Mouse (Mus musculus): Measurements from ENCODE around the gene Sec61a1.

The Sec61a1 gene

GRCm38 (mm10) chr6:88516667-88517066, 2.0 kb downstream of the Sec61a1 start:
- no peak for DNase-seq (ENCODE audit: low read depth)

DNA sequence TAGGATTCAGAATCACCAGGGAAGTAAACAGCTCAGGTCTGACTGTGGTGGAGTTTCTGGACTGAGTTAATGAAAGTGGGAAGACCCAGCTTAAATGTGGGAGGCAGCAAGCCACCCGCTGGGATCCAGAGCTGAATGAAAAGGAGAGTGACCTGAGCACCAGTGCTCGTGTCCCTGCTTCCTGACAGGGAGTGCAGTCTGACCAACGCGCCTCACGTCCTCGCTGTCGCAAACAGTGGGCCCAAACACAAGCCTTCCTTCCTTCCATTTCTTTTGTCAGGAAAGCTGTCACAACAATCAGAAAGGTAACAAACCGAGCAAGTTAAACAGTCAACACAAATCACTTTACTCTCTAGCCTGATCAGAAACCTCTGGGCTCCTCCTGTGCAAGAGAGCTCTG, 2.7 kb downstream of the Sec61a1 start:
- DNase-seq (ENCODE audit: low read depth) = no peak

- DNase-seq (ENCODE audit: low read depth) = no peak
Observed at GRCm38 (mm10) chr6:88514546-88514945, 4.2 kb downstream of the Sec61a1 start.

DNA sequence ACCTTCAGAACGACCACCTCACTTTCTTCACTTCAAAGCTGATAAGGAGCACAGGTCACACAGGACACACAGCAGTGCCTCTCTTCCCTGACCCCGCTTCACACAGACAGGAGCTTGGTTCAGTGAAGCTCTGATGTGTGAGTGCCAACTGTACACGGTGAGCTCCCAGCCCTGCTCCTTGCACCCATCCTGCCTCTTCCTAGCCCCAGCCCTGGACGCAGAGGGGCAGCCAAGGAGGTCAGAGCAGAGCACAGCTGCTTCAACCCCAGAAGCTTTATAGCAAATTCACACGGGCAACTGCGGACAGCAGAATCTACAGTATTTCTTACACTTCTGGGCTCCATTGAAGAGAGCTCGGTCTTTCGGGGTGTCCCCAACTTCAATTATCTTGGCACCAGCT, 4.7 kb downstream of the Sec61a1 start:
- no peak for DNase-seq (ENCODE audit: low read depth)

GRCm38 (mm10) chr6:88503044-88503443, 15.7 kb downstream of the Sec61a1 start:
- DNase-seq (ENCODE audit: low read depth) = no peak

DNA sequence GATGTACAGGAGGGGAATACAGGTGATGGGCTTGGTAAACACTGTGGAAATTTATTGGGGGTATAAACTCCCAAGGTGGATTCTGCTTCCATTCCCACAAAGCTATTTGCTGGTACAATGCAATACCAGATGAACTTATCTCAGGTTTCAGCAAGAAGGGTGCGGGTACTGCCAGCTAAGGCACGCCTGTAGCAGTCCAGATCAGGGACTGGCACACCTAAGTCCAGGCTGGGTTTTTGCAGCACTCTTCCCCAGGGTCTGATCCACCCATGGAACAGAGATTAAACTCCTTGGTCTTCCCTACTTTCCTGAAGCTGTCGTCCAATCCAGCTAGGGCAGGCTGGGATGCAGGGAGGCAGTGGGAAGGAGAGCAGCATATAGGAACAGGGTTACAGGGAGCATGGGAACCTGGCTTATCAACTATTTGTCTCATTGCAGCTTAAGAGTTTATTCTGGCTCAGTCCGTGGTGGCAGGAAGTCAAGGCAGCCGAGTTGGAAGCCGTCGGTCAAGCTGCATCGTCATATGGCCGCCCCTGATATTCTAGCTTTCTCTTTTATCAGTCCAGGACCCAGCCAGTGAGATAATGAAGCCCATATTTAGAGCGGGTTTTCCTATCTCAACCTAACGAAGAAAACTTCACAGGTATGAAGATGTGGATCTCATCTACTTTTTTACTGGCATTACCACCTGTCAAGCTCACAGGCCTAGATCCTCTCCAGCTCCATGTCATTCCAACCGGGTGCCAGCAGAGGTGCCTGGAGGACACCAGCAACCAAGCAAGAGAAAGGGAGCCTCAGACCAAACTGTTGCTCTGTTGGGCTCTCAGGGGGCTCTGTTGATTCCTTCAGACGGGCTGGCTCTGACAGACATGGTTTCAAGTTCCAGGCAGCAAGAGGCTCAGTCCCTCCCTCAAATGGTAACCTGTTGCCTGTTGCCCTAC, 16.4 kb downstream of the Sec61a1 start:
- DNase-seq (ENCODE audit: low read depth) = no peak

DNA sequence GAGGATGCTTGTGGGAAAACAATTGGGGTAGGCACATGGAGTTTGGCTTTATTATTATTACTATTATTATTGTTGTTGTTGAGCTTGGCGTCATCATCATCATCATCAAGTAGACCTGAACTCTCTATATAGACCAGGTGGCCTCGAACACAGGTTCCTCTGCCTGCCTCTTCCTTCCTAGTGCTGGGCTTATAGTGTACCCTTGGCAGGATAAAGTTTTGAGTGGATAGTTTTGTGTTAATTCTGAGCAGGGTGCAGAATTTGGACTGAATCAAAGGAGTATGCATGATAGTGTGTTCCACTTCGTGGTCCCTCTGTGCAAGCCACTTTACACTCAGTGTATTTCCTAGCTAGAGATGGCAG, 18.3 kb downstream of the Sec61a1 start:
- no peak for DNase-seq (ENCODE audit: low read depth)

- DNase-seq (ENCODE audit: low read depth) = peak; percentile 42
Observed at GRCm38 (mm10) chr6:88499481-88500404, 19.0 kb downstream of the Sec61a1 start.

GRCm38 (mm10) chr6:88493712-88494111, 25.0 kb downstream of the Sec61a1 start:
- no peak for DNase-seq (ENCODE audit: low read depth)

GRCm38 (mm10) chr6:88490629-88491354, 27.9 kb downstream of the Sec61a1 start:
- DNase-seq (ENCODE audit: low read depth) = no peak

DNA sequence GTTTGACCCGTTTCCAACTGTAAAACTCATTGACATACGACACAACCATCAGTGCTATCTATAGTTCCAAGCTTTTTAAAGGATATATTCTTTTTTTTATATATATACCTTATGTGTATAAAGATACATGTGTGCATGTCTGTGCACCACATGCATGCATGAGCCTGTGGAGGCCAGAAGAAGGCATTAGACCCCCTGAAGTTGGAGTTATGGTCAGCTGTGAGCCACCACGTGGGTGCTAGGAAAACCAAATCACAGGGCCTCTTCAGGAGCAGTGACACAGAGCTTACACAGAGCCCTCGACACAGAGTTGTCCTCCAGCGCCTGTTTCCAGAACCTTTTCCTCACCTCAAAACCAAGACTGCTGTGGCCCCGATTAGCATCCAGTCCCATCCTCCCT, 28.9 kb downstream of the Sec61a1 start:
- no peak for DNase-seq (ENCODE audit: low read depth)

GRCm38 (mm10) chr6:88489026-88489425, 29.7 kb downstream of the Sec61a1 start:
- DNase-seq (ENCODE audit: low read depth) = no peak

- DNase-seq (ENCODE audit: low read depth) = peak; percentile 63
Observed at GRCm38 (mm10) chr6:88486893-88487292, 31.8 kb downstream of the Sec61a1 start.

DNA sequence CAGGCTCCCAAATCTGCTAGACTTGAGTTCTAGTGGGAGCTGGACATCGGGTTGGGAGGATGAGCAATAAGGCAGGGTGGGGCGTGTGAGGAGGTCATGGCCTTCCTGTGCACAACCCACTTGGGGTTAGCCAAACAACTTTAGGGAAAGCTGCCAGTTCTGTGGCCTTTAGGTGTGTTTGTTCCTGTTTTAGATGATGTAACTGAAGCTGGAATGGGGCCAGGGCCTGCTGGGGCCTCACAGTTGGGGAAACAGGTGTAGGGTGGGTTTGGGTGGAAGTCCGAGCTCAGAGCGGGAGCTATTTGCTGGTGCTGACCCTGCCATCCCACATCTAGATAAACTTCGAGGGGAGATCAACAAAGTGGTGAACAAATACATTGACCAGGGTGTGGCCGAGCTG, 33.3 kb downstream of the Sec61a1 start:
- no peak for DNase-seq (ENCODE audit: low read depth)

GRCm38 (mm10) chr6:88483913-88484312, 34.8 kb downstream of the Sec61a1 start:
- no peak for DNase-seq (ENCODE audit: low read depth)

DNA sequence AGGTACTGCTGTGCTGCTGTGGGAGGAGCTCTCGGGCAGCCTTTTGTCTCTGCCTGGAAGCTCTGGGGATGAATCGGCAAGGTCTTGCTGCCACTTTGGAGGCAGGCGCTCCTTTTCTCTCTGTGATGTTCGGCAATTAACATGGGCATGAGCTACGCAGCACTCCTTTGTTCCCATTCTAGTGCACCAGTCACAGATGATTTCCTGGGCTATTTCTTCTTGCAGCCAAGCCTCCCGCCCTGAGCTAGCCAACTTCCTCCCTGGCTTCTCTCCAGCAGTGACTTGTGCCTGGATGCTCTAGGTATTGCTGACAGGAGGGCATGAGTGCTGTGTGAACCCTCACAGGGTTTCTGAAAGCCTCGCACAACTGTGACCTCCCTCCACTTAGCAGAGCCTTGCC, 35.6 kb downstream of the Sec61a1 start:
- no peak for DNase-seq (ENCODE audit: low read depth)

DNA sequence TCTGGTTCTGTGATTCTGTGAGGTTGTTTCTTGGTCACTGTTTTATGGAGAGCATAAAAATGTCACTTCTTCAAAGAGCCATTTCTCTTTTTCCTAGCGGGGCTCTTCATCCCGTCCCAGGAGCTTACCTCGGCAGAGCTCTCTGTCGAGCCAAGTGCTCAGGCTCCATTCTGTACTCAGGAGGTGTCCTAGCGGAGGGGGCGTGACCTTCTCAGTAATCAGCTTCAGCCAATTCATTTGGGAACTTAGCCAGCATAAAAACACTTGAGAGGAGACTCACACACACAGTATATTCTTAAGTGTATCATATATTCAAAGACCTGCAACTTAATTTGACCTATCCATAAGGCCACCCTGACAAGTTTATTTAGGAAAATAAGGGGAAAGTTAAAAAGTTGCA, 38.3 kb downstream of the Sec61a1 start:
- DNase-seq (ENCODE audit: low read depth) = no peak

- DNase-seq (ENCODE audit: low read depth) = no peak
Observed at GRCm38 (mm10) chr6:88469878-88470277, 48.8 kb downstream of the Sec61a1 start.

GRCm38 (mm10) chr6:88465181-88465920, 53.4 kb downstream of the Sec61a1 start, which contains the start of gene Ruvbl1:
TSS of gene Ruvbl1 (plus strand) at chr6:88465409.
- peak; percentile 96 for DNase-seq (ENCODE audit: low read depth)

- no peak for DNase-seq (ENCODE audit: low read depth)
Observed at GRCm38 (mm10) chr6:88454545-88454944, 64.2 kb downstream of the Sec61a1 start.
